Mouse (Mus musculus): ENCODE results near the gene Has1. TPM values are rescaled to one million over a fixed set of nuclear protein-coding genes. Genes with fewer than 3 reads are reported as not detected.

Gene Has1
- total RNA-seq, 2 experiments from 2014 or later, result not detected

DNA sequence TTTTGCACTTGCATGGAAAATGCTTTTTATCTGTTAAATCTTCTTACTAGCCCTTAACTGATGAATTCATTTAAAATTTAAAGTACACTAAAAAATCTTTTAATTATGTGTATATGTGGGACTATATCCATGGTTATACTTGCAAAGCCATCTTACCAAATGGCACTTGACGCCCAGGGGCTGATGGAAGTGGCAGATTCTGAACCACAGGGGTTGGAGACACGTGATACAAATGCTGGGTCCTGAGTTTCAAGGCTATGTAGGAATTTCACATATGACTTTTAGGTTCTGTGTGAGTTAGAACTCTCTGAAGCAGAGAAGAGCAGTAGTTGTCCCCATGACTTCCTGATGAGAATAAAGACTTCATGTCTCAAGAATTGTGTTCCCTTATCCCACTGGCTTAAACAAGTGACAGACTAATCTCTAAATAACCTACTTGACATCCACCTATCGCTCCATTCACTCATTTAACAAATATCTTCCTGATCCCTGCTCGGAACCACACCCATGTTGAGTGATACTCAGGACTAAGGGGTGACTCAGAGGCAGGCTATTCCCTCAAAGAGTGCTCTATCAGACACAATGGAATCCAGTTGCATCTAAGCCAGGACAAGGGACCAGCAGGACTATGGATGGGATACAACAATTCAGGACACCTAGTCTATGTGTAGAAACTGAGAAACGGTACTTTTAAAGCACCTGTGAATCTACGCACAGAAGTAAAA lies 31.2 kb downstream of the Has1 start:
- no peak for ATAC-seq (replicated peaks; ENCODE audit: low FRiP score, low TSS enrichment, poor library complexity, severe bottlenecking)

DNA sequence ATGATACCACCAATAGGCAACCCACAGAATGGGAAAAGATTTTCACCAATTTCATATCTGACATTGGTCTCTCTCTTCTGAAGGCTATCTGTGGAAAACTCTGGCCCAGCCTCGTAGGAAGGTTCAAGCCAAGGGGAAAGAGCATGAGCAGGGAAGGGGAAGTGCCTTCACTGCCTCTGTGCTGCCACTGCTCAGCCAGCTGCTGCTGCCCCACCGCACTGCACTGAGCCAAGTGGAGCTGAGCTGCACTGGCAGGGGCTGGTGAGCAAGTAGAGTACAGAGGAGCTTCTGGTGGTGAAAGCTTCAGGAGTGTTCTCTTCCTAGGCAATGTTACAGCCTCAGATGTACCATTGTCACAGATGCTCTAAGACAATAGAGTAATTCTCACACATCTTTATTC lies 59.5 kb downstream of the Has1 start:
- ATAC-seq (replicated peaks; ENCODE audit: low FRiP score, low TSS enrichment, poor library complexity, severe bottlenecking), result no peak

Other genes with a start within 250 kb of the Has1 start
- gene Lnpep, start 230.2 kb downstream of the Has1 start, total RNA-seq (2014; fragmentation: Nextera tagmentation), result 34.2 and 39.9 TPM in 2 replicates
- gene Lnpep, start 230.2 kb downstream of the Has1 start, total RNA-seq (2017), result 40.1 and 53.3 TPM in 2 replicates
- gene Vmn2r90, start 151.5 kb downstream of the Has1 start, total RNA-seq (2014; fragmentation: Nextera tagmentation), result not detected in 2 replicates
- gene Vmn2r90, start 151.5 kb downstream of the Has1 start, total RNA-seq (2017), result not detected in 2 replicates
- gene Spaca6, start 28.0 kb downstream of the Has1 start, total RNA-seq (2014; fragmentation: Nextera tagmentation), result 2.9 and 4.6 TPM in 2 replicates
- gene Spaca6, start 28.0 kb downstream of the Has1 start, total RNA-seq (2017), result 0.69 TPM in 1 of 2 replicates, not detected in the other
- not detected in 2 replicates for gene Fpr1, start 28.7 kb upstream of the Has1 start, total RNA-seq (2014; fragmentation: Nextera tagmentation)
- not detected in 2 replicates for gene Fpr1, start 28.7 kb upstream of the Has1 start, total RNA-seq (2017)
- not detected in 2 replicates for gene Fpr2, start 32.6 kb upstream of the Has1 start, total RNA-seq (2014; fragmentation: Nextera tagmentation)
- 0.56 and 1.4 TPM in 2 replicates for gene Fpr2, start 32.6 kb upstream of the Has1 start, total RNA-seq (2017)
- gene Fpr3, start 32.6 kb upstream of the Has1 start, total RNA-seq (2014; fragmentation: Nextera tagmentation), result not detected in 2 replicates
- not detected in 2 replicates for gene Fpr3, start 32.6 kb upstream of the Has1 start, total RNA-seq (2017)
- gene Fpr-rs4, start 166.5 kb upstream of the Has1 start, total RNA-seq (2014; fragmentation: Nextera tagmentation), result not detected in 2 replicates
- not detected in 2 replicates for gene Fpr-rs4, start 166.5 kb upstream of the Has1 start, total RNA-seq (2017)
- not detected in 2 replicates for gene Vmn2r124, start 194.2 kb upstream of the Has1 start, total RNA-seq (2014; fragmentation: Nextera tagmentation)
- gene Vmn2r124, start 194.2 kb upstream of the Has1 start, total RNA-seq (2017), result not detected in 2 replicates
- not detected in 2 replicates for gene Vmn2r91, start 229.8 kb upstream of the Has1 start, total RNA-seq (2014; fragmentation: Nextera tagmentation)
- not detected in 2 replicates for gene Vmn2r91, start 229.8 kb upstream of the Has1 start, total RNA-seq (2017)

All from megakaryocyte-erythroid progenitor cell, adult 5-6 weeks (primary cell).